Mouse (Mus musculus) testis, adult 2 months (tissue): Measurements from ENCODE around the gene Eif4e1b.

ENCODE experiments used
- CTCF ChIP-seq: fragments of 200-500 bp; IDR thresholded peaks from 2 replicates; pipeline ENCODE4 v1.5.1; 2012; ENCODE audit warnings: low read depth, mild to moderate bottlenecking, inconsistent platforms, low read length, moderate library complexity; ENCODE audit not compliant: control insufficient read depth, insufficient read depth, insufficient replicate concordance
- POLR2A ChIP-seq: fragments of 200-500 bp; IDR thresholded peaks from 2 replicates; pipeline ENCODE4 v1.6.1; 2012; ENCODE audit warnings: low read depth, mild to moderate bottlenecking, inconsistent platforms, low read length, moderate library complexity; ENCODE audit not compliant: control insufficient read depth

DNA sequence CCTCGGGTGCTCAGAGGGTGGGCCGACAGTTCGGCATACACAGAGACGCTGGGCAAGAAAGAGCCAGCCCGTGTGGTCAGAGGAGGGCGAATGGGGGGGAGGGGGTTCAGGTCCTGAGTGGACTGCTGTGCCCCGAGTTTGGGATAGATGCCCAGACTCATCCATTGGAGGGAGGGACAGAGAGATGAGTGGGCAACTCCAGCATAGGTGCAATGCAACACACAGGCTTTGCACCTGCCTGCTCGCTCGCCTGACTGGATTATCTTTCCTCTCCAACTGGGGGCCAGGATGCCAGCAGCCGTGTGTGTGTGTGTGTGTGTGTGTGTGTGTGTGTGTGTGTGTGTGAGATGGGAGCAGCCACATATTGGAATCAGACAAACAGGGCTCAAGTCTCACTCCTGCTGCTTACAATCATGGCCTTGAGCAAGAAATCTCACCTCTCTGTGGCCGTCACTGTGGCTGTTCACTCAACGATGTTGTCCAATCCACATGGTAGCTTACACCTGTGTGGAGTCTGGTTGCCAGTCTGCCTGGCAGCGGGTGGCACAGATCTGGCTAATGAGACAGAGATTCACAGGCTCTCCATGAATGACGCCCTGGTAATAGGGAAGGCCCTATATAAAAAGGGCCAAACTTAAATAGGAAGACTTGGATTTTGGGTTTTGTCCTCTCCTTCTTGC, 52.7 kb downstream of the Eif4e1b start:
- TF ChIP-seq CTCF (no peak), POLR2A (no peak)
